Mouse (Mus musculus) thymus, postnatal 14 days (tissue): ENCODE data around the gene Cga.
"Not testable (repeated sequence)": the region's sequence is repeated elsewhere in the genome, so short reads cannot be mapped to it uniquely, and the experiment has no call there.

ENCODE experiments used
- DNase-seq: peaks from one replicate; pipeline ENCODE4 v3.0.0; 2021

The Cga gene

GRCm38 (mm10) chr4:34898497-34898896, 4.9 kb downstream of the Cga start:
- no peak for DNase-seq

- no peak for DNase-seq
Measured at GRCm38 (mm10) chr4:34899322-34899721, 5.7 kb downstream of the Cga start.

- DNase-seq, result no peak
Measured at GRCm38 (mm10) chr4:34900155-34900554, 6.6 kb downstream of the Cga start.

GRCm38 (mm10) chr4:34901166-34901565, 7.6 kb downstream of the Cga start:
- no peak for DNase-seq

- not testable (repeated sequence) for DNase-seq
Measured at GRCm38 (mm10) chr4:34901582-34901981, 8.0 kb downstream of the Cga start.

GRCm38 (mm10) chr4:34905396-34905795, 11.8 kb downstream of the Cga start:
- DNase-seq, result peak; percentile 62

GRCm38 (mm10) chr4:34906151-34906550, 12.6 kb downstream of the Cga start:
- no peak for DNase-seq

- no peak for DNase-seq
Measured at GRCm38 (mm10) chr4:34907026-34907425, 13.4 kb downstream of the Cga start.

GRCm38 (mm10) chr4:34908127-34908526, 14.5 kb downstream of the Cga start:
- DNase-seq, result no peak

- no peak for DNase-seq
Measured at GRCm38 (mm10) chr4:34911401-34911800, 17.8 kb downstream of the Cga start.

GRCm38 (mm10) chr4:34912171-34912570, 18.6 kb downstream of the Cga start:
- DNase-seq, result no peak

- no peak for DNase-seq
Measured at GRCm38 (mm10) chr4:34917400-34917799, 23.8 kb downstream of the Cga start.

- peak; percentile 47 for DNase-seq
Measured at GRCm38 (mm10) chr4:34922177-34922870, 28.7 kb downstream of the Cga start.

GRCm38 (mm10) chr4:34928386-34928785, 34.8 kb downstream of the Cga start:
- not testable (repeated sequence) for DNase-seq

GRCm38 (mm10) chr4:34941046-34941445, 47.5 kb downstream of the Cga start:
- no peak for DNase-seq

- no peak for DNase-seq
Measured at GRCm38 (mm10) chr4:34947181-34947580, 53.6 kb downstream of the Cga start.

- no peak for DNase-seq
Measured at GRCm38 (mm10) chr4:34953716-34954115, 60.1 kb downstream of the Cga start.
